Mouse (Mus musculus): ENCODE results near the gene Hgd. TPM values are rescaled to one million over a fixed set of nuclear protein-coding genes. Genes with fewer than 3 reads are reported as not detected.

Hgd gene
- polyA plus RNA-seq, 2 experiments: 0.20 TPM; not detected in 1

GRCm38 (mm10) chr16:37598463-37598862, 18.5 kb downstream of the Hgd start:
- TF ChIP-seq POLR2A (IDR thresholded peaks at IDR 0.05; ENCODE audit: borderline replicate concordance, extremely low read depth, insufficient read depth, insufficient read length): no peak

GRCm38 (mm10) chr16:37599326-37599725, 19.4 kb downstream of the Hgd start:
- no peaks in the 10 kb centered on the region for H3K9me3 ChIP-seq (ENCODE audit: control insufficient read depth, low read length)
- H3K36me3 ChIP-seq (ENCODE audit: control insufficient read depth, insufficient read depth, low read length): no peaks in the 10 kb centered on the region
- no peak for DNase-seq (ENCODE audit: low spot score)
- H3K27me3 ChIP-seq (ENCODE audit: control insufficient read depth, insufficient read depth, low read length): no peaks in the 10 kb centered on the region
- no peak for ATAC-seq (ENCODE audit: low FRiP score, low read depth)
- H3K27ac ChIP-seq (replicated peaks; ENCODE audit: low read depth, low read length): no peak overlapping the region
- no peak for TF ChIP-seq POLR2A (IDR thresholded peaks at IDR 0.05; ENCODE audit: borderline replicate concordance, extremely low read depth, insufficient read depth, insufficient read length)
- no peak overlapping the region for H3K4me3 ChIP-seq (replicated peaks; ENCODE audit: low read length)
- no peak overlapping the region for H3K9ac ChIP-seq (ENCODE audit: low read depth, low read length, severe bottlenecking)
- 68% methylated on average over 3 of the region's 3 CpGs for WGBS
- no peak overlapping the region for H3K4me2 ChIP-seq (replicated peaks; ENCODE audit: low read depth, low read length, severe bottlenecking)
- H3K4me1 ChIP-seq (ENCODE audit: control insufficient read depth, insufficient read depth, low read length): no peaks in the 10 kb centered on the region

More at GRCm38 (mm10) chr16:37598463-37598862, 18.5 kb downstream of the Hgd start:
- 37% methylated on average over 7 of the region's 7 CpGs for WGBS
- no peaks in the 10 kb centered on the region for H3K9me3 ChIP-seq (ENCODE audit: control insufficient read depth, low read length)
- H3K27me3 ChIP-seq (ENCODE audit: control insufficient read depth, insufficient read depth, low read length): no peaks in the 10 kb centered on the region
- no peak overlapping the region for H3K27ac ChIP-seq (replicated peaks; ENCODE audit: low read depth, low read length)
- ATAC-seq (ENCODE audit: low FRiP score, low read depth) (no peak), DNase-seq (ENCODE audit: low spot score) (no peak)
- H3K4me1 ChIP-seq (ENCODE audit: control insufficient read depth, insufficient read depth, low read length): no peaks in the 10 kb centered on the region
- no peak overlapping the region for H3K4me3 ChIP-seq (replicated peaks; ENCODE audit: low read length)
- H3K4me2 ChIP-seq (replicated peaks; ENCODE audit: low read depth, low read length, severe bottlenecking): no peak overlapping the region
- H3K36me3 ChIP-seq (ENCODE audit: control insufficient read depth, insufficient read depth, low read length): no peaks in the 10 kb centered on the region
- no peak overlapping the region for H3K9ac ChIP-seq (ENCODE audit: low read depth, low read length, severe bottlenecking)

- 88% methylated on average over 1 of the region's 1 CpGs for WGBS
- H3K4me1 ChIP-seq (ENCODE audit: control insufficient read depth, insufficient read depth, low read length): no peaks in the 10 kb centered on the region
Observed at GRCm38 (mm10) chr16:37603431-37603830, 23.5 kb downstream of the Hgd start.

GRCm38 (mm10) chr16:37604243-37604642, 24.3 kb downstream of the Hgd start:
- ATAC-seq (ENCODE audit: low FRiP score, low read depth): no peak
- no peak for TF ChIP-seq POLR2A (IDR thresholded peaks at IDR 0.05; ENCODE audit: borderline replicate concordance, extremely low read depth, insufficient read depth, insufficient read length)
- WGBS: 88% methylated on average over 6 of the region's 6 CpGs
- Histone ChIP-seq H3K4me2 (replicated peaks; ENCODE audit: low read depth, low read length, severe bottlenecking) (no peak overlapping the region), H3K27me3 (ENCODE audit: control insufficient read depth, insufficient read depth, low read length) (no peaks in the 10 kb centered on the region), H3K9me3 (ENCODE audit: control insufficient read depth, low read length) (no peaks in the 10 kb centered on the region), H3K4me3 (replicated peaks; ENCODE audit: low read length) (no peak overlapping the region), H3K4me1 (ENCODE audit: control insufficient read depth, insufficient read depth, low read length) (no peaks in the 10 kb centered on the region), H3K27ac (replicated peaks; ENCODE audit: low read depth, low read length) (no peak overlapping the region), H3K9ac (ENCODE audit: low read depth, low read length, severe bottlenecking) (no peak overlapping the region), H3K36me3 (ENCODE audit: control insufficient read depth, insufficient read depth, low read length) (no peaks in the 10 kb centered on the region)
- no peak for DNase-seq (ENCODE audit: low spot score)

More at GRCm38 (mm10) chr16:37603431-37603830, 23.5 kb downstream of the Hgd start:
- Histone ChIP-seq H3K9me3 (ENCODE audit: control insufficient read depth, low read length) (no peaks in the 10 kb centered on the region), H3K27ac (replicated peaks; ENCODE audit: low read depth, low read length) (no peak overlapping the region), H3K9ac (ENCODE audit: low read depth, low read length, severe bottlenecking) (no peak overlapping the region), H3K4me2 (replicated peaks; ENCODE audit: low read depth, low read length, severe bottlenecking) (no peak overlapping the region), H3K36me3 (ENCODE audit: control insufficient read depth, insufficient read depth, low read length) (no peaks in the 10 kb centered on the region), H3K27me3 (ENCODE audit: control insufficient read depth, insufficient read depth, low read length) (no peaks in the 10 kb centered on the region), H3K4me3 (replicated peaks; ENCODE audit: low read length) (no peak overlapping the region)
- TF ChIP-seq POLR2A (IDR thresholded peaks at IDR 0.05; ENCODE audit: borderline replicate concordance, extremely low read depth, insufficient read depth, insufficient read length): no peak
- no peak for ATAC-seq (ENCODE audit: low FRiP score, low read depth)
- no peak for DNase-seq (ENCODE audit: low spot score)

- H3K27ac ChIP-seq (replicated peaks; ENCODE audit: low read depth, low read length): no peak overlapping the region
- no peak overlapping the region for H3K4me2 ChIP-seq (replicated peaks; ENCODE audit: low read depth, low read length, severe bottlenecking)
- TF ChIP-seq POLR2A (IDR thresholded peaks at IDR 0.05; ENCODE audit: borderline replicate concordance, extremely low read depth, insufficient read depth, insufficient read length): no peak
- no peaks in the 10 kb centered on the region for H3K36me3 ChIP-seq (ENCODE audit: control insufficient read depth, insufficient read depth, low read length)
- no peak overlapping the region for H3K9ac ChIP-seq (ENCODE audit: low read depth, low read length, severe bottlenecking)
- WGBS: 69% methylated on average over 8 of the region's 8 CpGs
- DNase-seq (ENCODE audit: low spot score) (no peak), ATAC-seq (ENCODE audit: low FRiP score, low read depth) (no peak)
- H3K4me1 ChIP-seq (ENCODE audit: control insufficient read depth, insufficient read depth, low read length): peaks cover 10% of the 10 kb centered on the region
- H3K27me3 ChIP-seq (ENCODE audit: control insufficient read depth, insufficient read depth, low read length): no peaks in the 10 kb centered on the region
- H3K9me3 ChIP-seq (ENCODE audit: control insufficient read depth, low read length): no peaks in the 10 kb centered on the region
- H3K4me3 ChIP-seq (replicated peaks; ENCODE audit: low read length): no peak overlapping the region
Observed at GRCm38 (mm10) chr16:37610333-37610732, 30.4 kb downstream of the Hgd start.

GRCm38 (mm10) chr16:37611072-37611471, 31.1 kb downstream of the Hgd start:
- Histone ChIP-seq H3K9ac (ENCODE audit: low read depth, low read length, severe bottlenecking) (no peak overlapping the region), H3K4me2 (replicated peaks; ENCODE audit: low read depth, low read length, severe bottlenecking) (no peak overlapping the region), H3K27me3 (ENCODE audit: control insufficient read depth, insufficient read depth, low read length) (no peaks in the 10 kb centered on the region), H3K4me1 (ENCODE audit: control insufficient read depth, insufficient read depth, low read length) (peaks cover 16% of the 10 kb centered on the region), H3K36me3 (ENCODE audit: control insufficient read depth, insufficient read depth, low read length) (no peaks in the 10 kb centered on the region), H3K9me3 (ENCODE audit: control insufficient read depth, low read length) (no peaks in the 10 kb centered on the region), H3K4me3 (replicated peaks; ENCODE audit: low read length) (no peak overlapping the region), H3K27ac (replicated peaks; ENCODE audit: low read depth, low read length) (no peak overlapping the region)
- DNase-seq (ENCODE audit: low spot score) (no peak), ATAC-seq (ENCODE audit: low FRiP score, low read depth) (no peak)
- no peak for TF ChIP-seq POLR2A (IDR thresholded peaks at IDR 0.05; ENCODE audit: borderline replicate concordance, extremely low read depth, insufficient read depth, insufficient read length)
- 57% methylated on average over 7 of the region's 7 CpGs for WGBS

Measured in limb, embryonic 14.5 days (tissue).